Mouse (Mus musculus) heart, embryonic 14.5 days (tissue): ENCODE results near the gene Dip2b. TPM values are rescaled to one million over a fixed set of nuclear protein-coding genes. Genes with fewer than 3 reads are reported as not detected.
A peak's percentile ranks its signal among the peaks of the same experiment; 100 is the strongest.

Source experiments
- ATAC-seq: fragments of 200-750 bp; cut with Nextera tagmentation; 2 replicates; pipeline ENCODE4 v1.8.0; 2017; ENCODE audit warnings: low read depth, moderate TSS enrichment; ENCODE audit not compliant: insufficient number of reproducible peaks, insufficient read depth, low FRiP score
- H3K27ac ChIP-seq, 2 experiments: fragments of 200-500 bp in 1 of 2; fragments of 300-500 bp in 1 of 2; sonication (generic) in 1 of 2; replicated peaks in 1 of 2; 2 replicates each; pipeline ENCODE4 v1.5.1; 2012 to 2014; ENCODE audit warnings: low read depth in 2 of 2, low read length in 2 of 2, control low read depth in 1 of 2, mild to moderate bottlenecking in 1 of 2, mixed read lengths in 1 of 2; ENCODE audit not compliant: control insufficient read depth in 1 of 2, insufficient read depth in 1 of 2
- H3K27me3 ChIP-seq: fragments of 300-500 bp; sonication (generic); 2 replicates; pipeline ENCODE4 v1.6.1; 2014; ENCODE audit warnings: mild to moderate bottlenecking, low read length, control low read depth; ENCODE audit not compliant: control insufficient read depth, insufficient read depth
- H3K36me3 ChIP-seq: fragments of 300-500 bp; sonication (generic); 2 replicates; pipeline ENCODE4 v1.6.1; 2014; ENCODE audit warnings: mild to moderate bottlenecking, control low read depth, low read length, mixed read lengths; ENCODE audit not compliant: control insufficient read depth, insufficient read depth
- H3K4me1 ChIP-seq, 2 experiments: fragments of 200-500 bp in 1 of 2; fragments of 300-500 bp in 1 of 2; sonication (generic) in 1 of 2; 2 replicates each; pipeline ENCODE4 v1.6.1; 2012 to 2014; ENCODE audit warnings: low read length in 2 of 2, control low read depth in 1 of 2, mixed read lengths in 1 of 2; ENCODE audit not compliant: control insufficient read depth in 2 of 2, insufficient read depth in 2 of 2
- H3K4me2 ChIP-seq: fragments of 300-500 bp; sonication (generic); 2 replicates; pipeline ENCODE4 v1.6.1; 2014; ENCODE audit warnings: mild to moderate bottlenecking, low read length
- H3K4me3 ChIP-seq, 2 experiments: fragments of 200-500 bp in 1 of 2; fragments of 300-500 bp in 1 of 2; sonication (generic) in 1 of 2; 2 replicates each; pipeline ENCODE4 v1.5.1; 2012 to 2014; ENCODE audit warnings: low read length in 2 of 2, mild to moderate bottlenecking in 2 of 2, control low read depth in 1 of 2, low read depth in 1 of 2, moderate library complexity in 1 of 2; ENCODE audit not compliant: control insufficient read depth in 1 of 2, insufficient read depth in 1 of 2
- H3K9ac ChIP-seq: fragments of 300-500 bp; sonication (generic); 2 replicates; pipeline ENCODE4 v1.6.1; 2014; ENCODE audit warnings: mild to moderate bottlenecking, low read length
- H3K9me3 ChIP-seq: fragments of 300-500 bp; sonication (generic); 2 replicates; pipeline ENCODE4 v1.6.1; 2016; ENCODE audit warnings: low read length, control low read depth; ENCODE audit not compliant: control insufficient read depth
- WGBS: fragments of 180-500 bp; shearing (Covaris S2); extraction: QIAGEN DNeasy Blood & Tissue Kit; methylation state at CpG from one replicate; pipeline ENCODE4 v1.1.7; 2014; 5-methylcytosine and 5-hydroxymethylcytosine counted together
- polyA plus RNA-seq: library from polyadenylated mRNA; unstranded; fragments of >200 nt; fragmentation: Nextera tagmentation; extraction: Ambion mirVana; gene quantifications from 2 replicates; pipeline ENCODE4 v1.2.1, GENCODE M21; 2014

Gene Dip2b
- polyA plus RNA-seq, 1 experiment from 2014 or later: 20.2 TPM

DNA sequence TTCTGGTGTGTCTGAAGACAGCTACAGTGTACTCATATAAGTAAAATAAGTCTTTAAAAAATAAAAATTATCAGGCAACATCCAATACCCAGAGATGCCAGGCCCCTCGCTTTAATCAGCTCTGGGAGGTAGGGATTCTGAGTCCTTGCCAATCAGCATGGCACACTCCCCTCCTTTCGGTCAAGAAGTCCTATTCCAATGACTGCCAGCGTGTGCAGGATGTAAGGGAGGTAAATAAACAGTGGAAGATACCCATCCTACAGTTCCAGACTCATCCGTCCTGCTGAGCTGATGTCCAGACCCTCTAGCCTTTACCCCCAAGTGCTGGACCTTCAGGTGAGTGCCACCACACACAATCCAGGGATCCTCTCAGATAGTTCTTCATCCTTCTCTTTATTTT is 186.9 kb downstream of the Dip2b start:
- peak overlapping the region in 1 of 2 experiments; percentile 100; a peak in 2 of 4 replicates for H3K27ac ChIP-seq
- H3K9ac ChIP-seq: no peak overlapping the region
- H3K27me3 ChIP-seq: no peaks in the 10 kb centered on the region
- no peak overlapping the region for H3K4me2 ChIP-seq
- WGBS: 88% methylated on average over 4 of the region's 4 CpGs
- no peak overlapping the region for H3K4me3 ChIP-seq
- H3K9me3 ChIP-seq: peaks cover 19% of the 10 kb centered on the region
- ATAC-seq: no peak
- H3K4me1 ChIP-seq: peaks cover 4 to 20% of the 10 kb centered on the region in 2 experiments
- no peaks in the 10 kb centered on the region for H3K36me3 ChIP-seq

DNA sequence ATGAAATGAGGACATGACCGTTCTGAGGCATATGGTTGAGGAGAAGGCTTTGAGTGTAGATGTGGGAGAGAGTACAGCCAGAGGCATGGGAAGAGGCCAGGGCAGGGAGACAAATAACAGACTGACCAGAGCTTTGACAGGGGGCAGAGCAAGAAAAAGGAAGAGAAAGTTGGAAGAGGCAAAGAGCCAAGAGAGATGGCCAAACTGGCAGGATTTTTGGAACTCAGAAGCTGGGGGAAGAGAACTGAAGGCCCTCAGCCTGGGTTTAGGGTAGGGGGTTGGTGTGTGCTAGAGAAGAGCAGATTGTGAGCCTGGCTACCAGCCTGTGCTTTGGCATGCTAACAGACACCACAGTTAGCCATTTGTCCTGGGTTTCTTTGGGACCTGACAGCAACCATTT is 187.4 kb downstream of the Dip2b start:
- Histone ChIP-seq H3K4me3 (no peak overlapping the region), H3K4me1 (peaks cover 4 to 25% of the 10 kb centered on the region in 2 experiments), H3K27ac (peak overlapping the region in 1 of 2 experiments; percentile 100; a peak in 3 of 4 replicates), H3K27me3 (no peaks in the 10 kb centered on the region), H3K9ac (no peak overlapping the region), H3K36me3 (no peaks in the 10 kb centered on the region), H3K9me3 (peaks cover 19% of the 10 kb centered on the region), H3K4me2 (0 out of 2 replicates have a peak overlapping the region, but pooled peaks have one; percentile 74)
- no peak for ATAC-seq
- WGBS: 79% methylated on average over 1 of the region's 1 CpGs

- H3K27ac ChIP-seq: peak overlapping the region; percentile 99 to 100
- 1% methylated on average over 17 of the region's 17 CpGs for WGBS
- H3K36me3 ChIP-seq: no peaks in the 10 kb centered on the region
- peak overlapping the region; percentile 74 for H3K4me2 ChIP-seq
- H3K4me3 ChIP-seq: peak overlapping the region; percentile 85 to 93
- ATAC-seq: peak; percentile 68
- H3K9me3 ChIP-seq: peaks cover 15% of the 10 kb centered on the region
- peak overlapping the region; percentile 99 for H3K9ac ChIP-seq
- no peaks in the 10 kb centered on the region for H3K27me3 ChIP-seq
- H3K4me1 ChIP-seq: peaks cover 6 to 31% of the 10 kb centered on the region in 2 experiments
Measured at GRCm38 (mm10) chr15:100227031-100227662, 188.7 kb downstream of the Dip2b start.

DNA sequence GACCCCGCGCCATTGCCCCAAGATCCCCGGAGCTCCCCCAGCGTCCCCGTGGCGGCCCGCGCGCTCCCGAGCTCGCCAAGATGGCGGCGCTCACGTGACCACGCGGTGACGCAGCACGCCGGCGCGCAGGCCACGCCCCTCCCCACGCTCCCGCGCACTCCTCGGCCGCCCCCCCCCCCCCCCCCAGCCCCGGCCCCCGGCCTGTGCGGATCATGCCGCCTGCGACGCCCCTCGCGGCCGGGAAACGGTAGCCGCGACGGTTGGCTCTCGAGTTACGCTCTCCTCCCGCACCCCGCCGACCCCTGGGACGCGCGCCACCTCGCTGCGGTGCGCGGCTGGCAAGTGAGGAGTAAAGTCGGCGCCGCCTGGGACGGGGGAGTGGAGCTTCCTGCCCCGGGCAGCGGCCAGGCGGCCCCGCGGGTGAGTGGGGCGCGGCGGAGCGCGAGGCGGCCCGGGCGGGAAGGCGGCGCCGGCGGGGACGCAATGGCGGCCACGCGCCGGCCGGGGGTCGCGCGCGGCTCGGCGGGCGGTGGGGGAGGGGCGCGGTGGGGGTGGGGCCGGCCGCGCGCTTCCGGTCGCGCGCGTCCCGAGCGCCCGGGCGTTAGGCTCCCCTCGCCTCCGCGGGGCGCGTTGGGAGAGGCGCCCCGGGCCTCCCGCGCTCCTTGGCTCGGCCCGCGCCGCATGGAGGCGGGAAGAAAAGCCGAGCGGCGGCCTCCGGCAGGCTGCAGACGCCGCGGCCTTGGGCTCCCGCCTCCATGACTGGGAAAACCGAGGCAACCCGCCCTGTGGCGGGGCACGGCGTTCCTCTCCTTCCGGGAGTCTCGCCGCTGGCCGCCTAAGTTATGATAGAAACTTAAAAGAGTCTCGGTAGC is 189.4 kb downstream of the Dip2b start, which contains the start of gene Atf1:
TSS of gene Atf1 (plus strand) at position 157 of the 872 bp plus-strand sequence.
- Histone ChIP-seq H3K27ac (peak within 1 kb of the TSS; percentile 100), H3K4me2 (peak within 1 kb of the TSS; percentile 74), H3K4me1 (peaks cover 6 to 34% of the 10 kb centered on the region in 2 experiments), H3K4me3 (peak within 1 kb of the TSS; percentile 93 to 97), H3K27me3 (no peaks in the 10 kb centered on the region), H3K36me3 (peaks cover 6% of the 10 kb centered on the region), H3K9ac (peak within 1 kb of the TSS; percentile 99), H3K9me3 (peaks cover 9% of the 10 kb centered on the region)
- under 1% methylated on average over 79 of the region's 133 CpGs for WGBS
- ATAC-seq: peak; percentile 77

GRCm38 (mm10) chr15:100228535-100229336 is 190.3 kb downstream of the Dip2b start:
- ATAC-seq: no peak
- Histone ChIP-seq H3K36me3 (peaks cover 14% of the 10 kb centered on the region), H3K4me3 (peak overlapping the region; percentile 93 to 97), H3K9ac (peak overlapping the region; percentile 99), H3K9me3 (peaks cover 1% of the 10 kb centered on the region; the same call in 1 of the 2 replicates), H3K4me1 (peaks cover 6 to 36% of the 10 kb centered on the region in 2 experiments), H3K27me3 (no peaks in the 10 kb centered on the region), H3K27ac (peak overlapping the region; percentile 96 to 100), H3K4me2 (peak overlapping the region; percentile 74)
- WGBS: 7% methylated on average over 16 of the region's 16 CpGs

DNA sequence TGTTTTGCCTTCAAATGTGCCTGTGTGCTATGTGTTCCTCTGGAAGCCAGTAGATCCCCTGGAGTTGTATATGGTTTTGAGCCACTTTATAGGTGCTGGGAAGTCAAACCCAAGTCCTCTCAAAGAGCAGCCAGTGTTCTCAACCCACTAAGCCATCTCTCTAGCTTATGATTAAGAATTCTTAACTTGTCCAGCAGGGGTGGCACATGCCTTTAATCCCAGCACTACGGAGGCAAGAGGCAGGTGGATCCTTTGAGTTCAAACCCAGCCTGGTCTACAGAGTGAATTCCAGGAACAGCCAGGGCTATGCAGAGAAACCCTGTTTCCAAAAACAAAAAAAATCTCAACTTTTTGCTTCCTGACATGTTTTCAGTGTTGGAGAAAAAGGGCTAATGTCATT is 192.2 kb downstream of the Dip2b start:
- H3K4me3 ChIP-seq: no peak overlapping the region
- H3K36me3 ChIP-seq: peaks cover 29% of the 10 kb centered on the region
- no peak overlapping the region for H3K4me2 ChIP-seq
- H3K9ac ChIP-seq: no peak overlapping the region
- no peak overlapping the region for H3K27ac ChIP-seq
- ATAC-seq: no peak
- WGBS: 58% methylated on average over 1 of the region's 1 CpGs
- no peaks in the 10 kb centered on the region for H3K9me3 ChIP-seq
- H3K4me1 ChIP-seq: peaks cover 6 to 34% of the 10 kb centered on the region in 2 experiments
- H3K27me3 ChIP-seq: no peaks in the 10 kb centered on the region
